Mouse (Mus musculus) MEL (cell line): ENCODE measurements at regions not wholly inside any gene's neighbourhood (a gene's known extent, or its start where the extent isn't known, plus 50 kb on each side); places are given as distances from the start of the nearest gene placed in this dataset.

Experiments used
- DNase-seq: peaks from one replicate; pipeline ENCODE4 v3.0.0; 2011; ENCODE audit warnings: low read depth, low spot score
- H3K27ac ChIP-seq: 2 replicates; pipeline ENCODE4 v1.5.1; 2012; ENCODE audit warnings: low read depth, mild to moderate bottlenecking, control low read depth, low read length, moderate library complexity; ENCODE audit not compliant: control insufficient read depth
- H3K27me3 ChIP-seq, 2 experiments: fragments of 150-350 bp in 1 of 2; sonication (generic) in 1 of 2; 2 replicates each; pipeline ENCODE4 v1.6.1; 2012; ENCODE audit warnings: low read length in 2 of 2, mild to moderate bottlenecking in 2 of 2, improper control_type of control experiment in 1 of 2, moderate library complexity in 1 of 2; ENCODE audit not compliant: insufficient read depth in 2 of 2, control insufficient read depth in 1 of 2
- H3K36me3 ChIP-seq, 2 experiments: 2 replicates each; pipeline ENCODE4 v1.6.1; 2012 to 2014; ENCODE audit warnings: low read length in 2 of 2, improper control_type of control experiment in 1 of 2, inconsistent platforms in 1 of 2, mild to moderate bottlenecking in 1 of 2; ENCODE audit not compliant: insufficient read depth in 2 of 2, control insufficient read depth in 1 of 2
- H3K4me1 ChIP-seq, 2 experiments: fragments of 150-350 bp in 1 of 2; sonication (generic) in 1 of 2; 2 replicates each; pipeline ENCODE4 v1.6.1; 2012; ENCODE audit warnings: low read length in 2 of 2, improper control_type of control experiment in 1 of 2, mild to moderate bottlenecking in 1 of 2; ENCODE audit not compliant: insufficient read depth in 2 of 2, control insufficient read depth in 1 of 2
- H3K4me3 ChIP-seq, 2 experiments: fragments of 150-350 bp in 1 of 2; sonication (generic) in 1 of 2; 2 replicates each; pipeline ENCODE4 v1.5.1; 2012; ENCODE audit warnings: low read depth in 2 of 2, low read length in 2 of 2, mild to moderate bottlenecking in 2 of 2, moderate library complexity in 2 of 2, control low read depth in 1 of 2, improper control_type of control experiment in 1 of 2; ENCODE audit not compliant: control insufficient read depth in 1 of 2, insufficient read depth in 1 of 2
- H3K79me2 ChIP-seq: 2 replicates; pipeline ENCODE4 v1.6.1; 2012; ENCODE audit warnings: mild to moderate bottlenecking, low read length, moderate library complexity; ENCODE audit not compliant: control insufficient read depth, poor library complexity, insufficient read depth
- H3K9ac ChIP-seq: 2 replicates; pipeline ENCODE4 v1.6.1; 2012; ENCODE audit warnings: low read depth, mild to moderate bottlenecking, control low read depth, low read length, moderate library complexity; ENCODE audit not compliant: control insufficient read depth, poor library complexity, severe bottlenecking
- H3K9me3 ChIP-seq: fragments of 150-350 bp; sonication (generic); replicated peaks from 2 replicates; pipeline ENCODE4 v1.6.1; 2012; ENCODE audit warnings: mild to moderate bottlenecking, low read length, improper control_type of control experiment, moderate library complexity; ENCODE audit not compliant: insufficient read depth
- BHLHE40 ChIP-seq: IDR thresholded peaks from 2 replicates; pipeline ENCODE4 v1.6.1; 2012; ENCODE audit warnings: low read depth, mild to moderate bottlenecking, inconsistent platforms, low read length, improper control_type of control experiment, borderline replicate concordance
- CHD2 ChIP-seq: IDR thresholded peaks from 2 replicates; pipeline ENCODE4 v1.6.1; 2011; ENCODE audit warnings: low read length, improper control_type of control experiment
- ELF1 ChIP-seq: IDR thresholded peaks from 2 replicates; pipeline ENCODE4 v1.6.1; 2014; ENCODE audit warnings: low read depth, mild to moderate bottlenecking, inconsistent platforms, low read length, improper control_type of control experiment, moderate library complexity
- EP300 ChIP-seq, 2 experiments: IDR thresholded peaks; 2 replicates each; pipeline ENCODE4 v1.6.1; 2011; ENCODE audit warnings: improper control_type of control experiment in 2 of 2, low read length in 2 of 2, low read depth in 1 of 2, mild to moderate bottlenecking in 1 of 2
- GABPA ChIP-seq: IDR thresholded peaks from 2 replicates; pipeline ENCODE4 v1.6.1; 2012; ENCODE audit warnings: low read depth, mild to moderate bottlenecking, inconsistent platforms, low read length, improper control_type of control experiment, moderate library complexity
- GATA1 ChIP-seq: IDR thresholded peaks from 2 replicates; pipeline ENCODE4 v1.6.1; 2011; ENCODE audit warnings: low read depth, low read length, improper control_type of control experiment
- JUND ChIP-seq: IDR thresholded peaks from 2 replicates; pipeline ENCODE4 v1.6.1; 2011; ENCODE audit warnings: low read depth, mild to moderate bottlenecking, improper control_type of control experiment, low read length
- KAT2A ChIP-seq: conservative IDR thresholded peaks from 2 replicates; pipeline ENCODE4 v1.6.1; 2012; ENCODE audit warnings: low read depth, low read length, improper control_type of control experiment, inconsistent platforms
- MAX ChIP-seq: IDR thresholded peaks from 2 replicates; pipeline ENCODE4 v1.6.1; 2011; ENCODE audit warnings: low read length, improper control_type of control experiment
- MEF2A ChIP-seq: IDR thresholded peaks from 2 replicates; pipeline ENCODE4 v1.6.1; 2014; ENCODE audit warnings: low read depth, mild to moderate bottlenecking, inconsistent platforms, low read length, improper control_type of control experiment; ENCODE audit not compliant: poor library complexity, insufficient replicate concordance, severe bottlenecking; ENCODE audit errors: extremely low read depth
- MXI1 ChIP-seq: IDR thresholded peaks from 2 replicates; pipeline ENCODE4 v1.6.1; 2011; ENCODE audit warnings: mild to moderate bottlenecking, low read depth, low read length, improper control_type of control experiment
- MYC ChIP-seq: IDR thresholded peaks from 2 replicates; pipeline ENCODE4 v1.6.1; 2011; ENCODE audit warnings: low read depth, mild to moderate bottlenecking, low read length, improper control_type of control experiment, moderate library complexity
- NRF1 ChIP-seq: IDR thresholded peaks from 2 replicates; pipeline ENCODE4 v1.6.1; 2014; ENCODE audit warnings: low read depth, mild to moderate bottlenecking, inconsistent platforms, low read length, improper control_type of control experiment, moderate library complexity; ENCODE audit not compliant: poor library complexity, insufficient read depth, severe bottlenecking
- POLR2A ChIP-seq, 2 experiments: IDR thresholded peaks; 2 replicates each; pipeline ENCODE4 v1.6.1; 2011 to 2012; ENCODE audit warnings: low read length in 2 of 2, mild to moderate bottlenecking in 2 of 2, control low read depth in 1 of 2, improper control_type of control experiment in 1 of 2, low read depth in 1 of 2, moderate library complexity in 1 of 2; ENCODE audit not compliant: control insufficient read depth in 1 of 2, insufficient read depth in 1 of 2, poor library complexity in 1 of 2
- POLR2AphosphoS5 ChIP-seq: IDR thresholded peaks from 2 replicates; pipeline ENCODE4 v1.6.1; 2012; ENCODE audit warnings: low read depth, borderline replicate concordance, mild to moderate bottlenecking, inconsistent platforms, low read length, moderate library complexity, mixed read lengths
- RCOR1 ChIP-seq: IDR thresholded peaks from 2 replicates; pipeline ENCODE4 v1.6.1; 2012; ENCODE audit warnings: low read depth, mild to moderate bottlenecking, inconsistent platforms, low read length, improper control_type of control experiment
- SIN3A ChIP-seq: IDR thresholded peaks from 2 replicates; pipeline ENCODE4 v1.6.1; 2012; ENCODE audit warnings: low read length, improper control_type of control experiment, inconsistent platforms
- TBP ChIP-seq: IDR thresholded peaks from 2 replicates; pipeline ENCODE4 v1.8.0; 2011; ENCODE audit warnings: low read depth, low read length, improper control_type of control experiment
- TCF12 ChIP-seq: IDR thresholded peaks from 2 replicates; pipeline ENCODE4 v1.6.1; 2014; ENCODE audit warnings: low read depth, mild to moderate bottlenecking, inconsistent platforms, low read length, improper control_type of control experiment, moderate library complexity
- USF1 ChIP-seq: IDR thresholded peaks from 2 replicates; pipeline ENCODE4 v1.6.1; 2014; ENCODE audit warnings: low read depth, mild to moderate bottlenecking, inconsistent platforms, low read length, improper control_type of control experiment, moderate library complexity
- ZC3H11A ChIP-seq: IDR thresholded peaks from 2 replicates; pipeline ENCODE4 v1.6.1; 2012; ENCODE audit warnings: low read depth, mild to moderate bottlenecking, inconsistent platforms, low read length, improper control_type of control experiment
- ZMIZ1 ChIP-seq: IDR thresholded peaks from 2 replicates; pipeline ENCODE4 v1.6.1; 2012; ENCODE audit warnings: low read depth, mild to moderate bottlenecking, inconsistent platforms, low read length, improper control_type of control experiment, moderate library complexity
- ZNF384 ChIP-seq: IDR thresholded peaks from 2 replicates; pipeline ENCODE4 v1.6.1; 2012; ENCODE audit warnings: low read depth, mild to moderate bottlenecking, inconsistent platforms, low read length, improper control_type of control experiment

DNA sequence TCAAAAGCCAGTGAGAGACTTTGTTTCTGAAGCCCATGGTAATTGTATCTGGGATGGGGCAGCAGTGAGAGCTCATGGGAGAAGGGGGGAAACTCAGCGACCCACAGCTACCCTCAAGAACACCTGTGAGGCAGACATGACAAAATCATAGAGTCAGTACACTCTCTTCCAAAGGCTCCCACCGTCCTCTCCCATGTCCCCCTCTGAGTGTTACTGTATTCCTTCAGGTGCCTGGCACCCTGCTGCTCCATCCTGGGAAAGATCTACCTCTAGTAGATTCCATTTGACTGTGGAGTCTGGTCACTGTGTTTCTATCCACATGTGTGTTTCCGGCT is 142.0 kb upstream of the Ubash3b start:
- Histone ChIP-seq H3K27me3 (no peaks in the 10 kb centered on the region; a peak in 1 of 4 replicates), H3K9ac (no peak overlapping the region), H3K9me3 (no peaks in the 10 kb centered on the region), H3K36me3 (no peaks in the 10 kb centered on the region), H3K4me1 (no peaks in the 10 kb centered on the region), H3K4me3 (no peak overlapping the region)
- no peak for DNase-seq
- TF ChIP-seq SIN3A (no peak), ZC3H11A (no peak), MYC (no peak), ZNF384 (no peak), CHD2 (no peak), MEF2A (no peak), JUND (no peak), EP300 (IDR thresholded peaks at IDR 0.05; ENCODE audit: low read depth in 1 of 2, low read length in 2 of 2) (no peak), KAT2A (no peak)
- TF ChIP-seq, all 39 proteins: peak for 0
- Histone ChIP-seq H3K79me2 (no peaks in the 10 kb centered on the region), H3K27ac (no peak overlapping the region)

DNA sequence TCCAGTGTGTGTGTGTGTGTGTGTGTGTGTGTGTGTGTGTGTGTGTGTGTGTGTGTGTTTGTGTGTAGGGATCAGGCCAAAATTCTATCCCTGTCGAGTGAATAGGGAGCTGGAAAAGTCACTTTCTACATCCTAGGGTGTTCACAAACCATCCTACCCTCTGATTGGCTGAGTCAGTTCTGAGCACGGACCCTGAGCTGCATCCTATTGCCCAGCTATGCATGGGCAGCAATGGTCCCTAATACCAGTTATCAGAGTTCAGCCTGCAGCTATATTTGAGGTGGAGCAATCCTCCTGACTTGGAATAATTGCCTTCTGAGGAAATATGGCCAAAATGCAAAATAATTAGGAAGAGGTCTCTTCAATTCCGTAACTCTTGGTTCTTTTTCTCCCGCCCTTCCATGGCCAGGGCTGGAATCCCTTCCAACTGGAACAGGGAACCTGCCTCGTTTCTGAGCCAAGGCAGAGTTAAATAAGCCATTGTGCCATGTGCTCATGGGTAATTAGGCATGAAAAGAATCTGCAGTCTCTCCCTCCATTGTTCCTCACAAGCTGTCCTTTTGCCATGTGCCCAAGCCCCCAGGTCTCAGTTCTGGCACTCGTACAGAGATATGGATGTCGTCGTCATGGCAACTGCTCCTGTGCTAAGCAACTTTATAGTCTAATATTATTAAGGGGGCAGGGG is 141.5 kb upstream of the Ubash3b start:
- H3K36me3 ChIP-seq: no peaks in the 10 kb centered on the region
- H3K27me3 ChIP-seq: no peaks in the 10 kb centered on the region; a peak in 1 of 4 replicates
- no peak for TF ChIP-seq ELF1
- no peak for TF ChIP-seq MAX
- TF ChIP-seq POLR2A (IDR thresholded peaks at IDR 0.05; ENCODE audit: control insufficient read depth in 1 of 2, insufficient read depth in 1 of 2, low read depth in 1 of 2, low read length in 2 of 2, poor library complexity in 1 of 2): no peak
- TF ChIP-seq KAT2A: no peak
- TF ChIP-seq GABPA: no peak
- TF ChIP-seq TBP: no peak
- no peak for TF ChIP-seq ZMIZ1
- no peak for TF ChIP-seq USF1
- no peaks in the 10 kb centered on the region for H3K4me1 ChIP-seq
- H3K4me3 ChIP-seq: no peak overlapping the region
- H3K27ac ChIP-seq: no peak overlapping the region
- H3K9me3 ChIP-seq: no peaks in the 10 kb centered on the region
- H3K79me2 ChIP-seq: no peaks in the 10 kb centered on the region
- no peak overlapping the region for H3K9ac ChIP-seq
- no peak for DNase-seq

DNA sequence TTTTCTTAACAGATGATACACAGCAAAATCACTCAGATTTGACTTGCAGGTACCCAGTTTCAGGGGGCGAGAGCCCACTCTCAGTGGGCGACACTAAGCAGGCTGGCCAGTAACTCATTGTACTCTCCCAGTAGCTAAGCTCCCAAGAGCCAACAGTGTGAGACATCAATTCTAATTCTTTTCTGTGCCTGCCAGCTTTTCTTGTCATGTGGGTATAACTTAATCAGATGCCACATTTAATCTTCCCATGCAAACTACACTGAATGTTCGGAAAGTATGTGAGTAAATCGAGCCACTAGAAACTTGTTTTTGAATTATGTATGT is 124.6 kb upstream of the Ubash3b start:
- no peaks in the 10 kb centered on the region for H3K9me3 ChIP-seq
- H3K4me3 ChIP-seq: no peak overlapping the region
- H3K27me3 ChIP-seq: no peaks in the 10 kb centered on the region; a peak in 1 of 4 replicates
- no peak overlapping the region for H3K9ac ChIP-seq
- no peaks in the 10 kb centered on the region for H3K79me2 ChIP-seq
- H3K4me1 ChIP-seq: no peaks in the 10 kb centered on the region
- DNase-seq: no peak
- H3K27ac ChIP-seq: no peak overlapping the region
- TF ChIP-seq NRF1 (no peak), MEF2A (no peak), POLR2A (IDR thresholded peaks at IDR 0.05; ENCODE audit: control insufficient read depth in 1 of 2, insufficient read depth in 1 of 2, low read depth in 1 of 2, low read length in 2 of 2, poor library complexity in 1 of 2) (no peak), MXI1 (no peak), SIN3A (no peak), TCF12 (no peak), ELF1 (no peak), JUND (no peak), MYC (no peak), POLR2AphosphoS5 (no peak), GATA1 (no peak), BHLHE40 (no peak), MAX (no peak), RCOR1 (no peak)
- no peaks in the 10 kb centered on the region for H3K36me3 ChIP-seq
